Mouse (Mus musculus) liver, adult 2 months (tissue): ENCODE data around the gene Gm4450.
"Not testable (repeated sequence)": the region's sequence is repeated elsewhere in the genome, so short reads cannot be mapped to it uniquely, and the experiment has no call there.

Source experiments
- CTCF ChIP-seq: fragments of 200-500 bp; IDR thresholded peaks from 2 replicates; pipeline ENCODE4 v1.5.1; 2011; ENCODE audit warnings: low read depth, low read length, control low read depth
- POLR2A ChIP-seq: fragments of 200-500 bp; IDR thresholded peaks from 2 replicates; pipeline ENCODE4 v1.6.1; 2011; ENCODE audit warnings: low read length, control low read depth; ENCODE audit not compliant: insufficient read depth; ENCODE audit errors: extremely low read depth

GRCm38 (mm10) chr3:98453786-98454185 lies 3.1 kb downstream of the Gm4450 start:
- not testable (repeated sequence) for TF ChIP-seq CTCF, POLR2A
